ENCODE assay signal across 20 mouse cellular contexts in the genomic region with DNA sequence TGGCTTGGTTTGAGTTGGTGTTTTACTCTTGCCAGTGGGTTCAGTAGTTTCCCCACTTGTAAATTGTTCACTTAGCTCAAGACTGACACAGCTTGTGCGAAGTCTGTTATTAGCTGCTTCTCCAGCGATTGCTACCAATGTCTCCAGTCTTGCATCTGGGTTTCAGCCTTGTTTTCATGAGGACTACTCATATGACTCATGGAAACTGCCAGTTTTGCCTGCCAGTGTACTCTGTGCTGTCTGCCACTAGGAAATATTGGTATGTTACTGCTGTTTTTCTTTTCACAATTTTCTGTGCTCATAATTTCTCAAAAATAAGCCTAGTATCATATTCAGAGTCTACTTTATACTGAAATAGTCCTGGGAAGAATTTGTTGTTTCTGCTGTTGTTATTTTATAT.
DNase-seq lines count a peak whose midpoint lies in the region; ATAC-seq and TF ChIP-seq lines count a peak whose summit lies in the region.
"Had no signal": no experiment of that assay in that cellular context is flagged by ENCODE, and none has a peak within 500 bp of the region (broad histone marks: within the 10 kb centered on the region; RNA-seq: fewer than 3 reads in every experiment).

No protein-coding gene starts in this region.

- TF ChIP-seq POLR2A in brain, embryonic 14.5 days (IDR thresholded peaks at IDR 0.05; ENCODE audit: borderline replicate concordance, extremely low read depth, insufficient read depth, insufficient read length, poor library complexity, severe bottlenecking), result no peak

- TF ChIP-seq CTCF in forebrain, postnatal 0 days (IDR thresholded peaks at IDR 0.05; ENCODE audit: low read depth), result no peak
- no peak for TF ChIP-seq CTCF in brain, embryonic 14.5 days (IDR thresholded peaks at IDR 0.05; ENCODE audit: borderline replicate concordance, extremely low read depth, insufficient read depth, insufficient read length)

- peak; percentile 18 for DNase-seq in forebrain, postnatal 0 days
- DNase-seq in brain, adult 2 months (ENCODE audit: low read depth, low spot score), result peak; percentile 67
- DNase-seq in brain, embryonic 14.5 days (ENCODE audit: low read depth), result peak; percentile 11
- DNase-seq in layer of hippocampus, postnatal 10 days (ENCODE audit: low spot score in 2 of 2), result peak; percentile 5 to 16
- no peak for DNase-seq in B cell, adult 2 months
- DNase-seq in ovary, postnatal 36 days (ENCODE audit: low spot score), result no peak
- DNase-seq: adrenal gland, postnatal 10 days; cerebellum, adult 2 months; cerebellum, postnatal 10 days; gastrocnemius, postnatal 36 days; heart, adult 11 months; heart, postnatal 10 days; heart, postnatal 4 days had no signal

- no peaks in the 10 kb centered on the region for H3K4me1 ChIP-seq in forebrain, postnatal 0 days (ENCODE audit: insufficient read depth)
- H3K4me1 ChIP-seq in forebrain, embryonic 12.5 days, result no peaks in the 10 kb centered on the region
- H3K4me1 ChIP-seq in heart, embryonic 12.5 days (replicated peaks), result no peaks in the 10 kb centered on the region
- H3K4me1 ChIP-seq: embryonic facial prominence, embryonic 10.5 days; hindbrain, embryonic 15.5 days had no signal

- H3K27me3 ChIP-seq in forebrain, postnatal 0 days (ENCODE audit: insufficient read depth, low read length), result no peaks in the 10 kb centered on the region
- H3K27me3 ChIP-seq in forebrain, embryonic 12.5 days, result no peaks in the 10 kb centered on the region
- H3K27me3 ChIP-seq in heart, embryonic 12.5 days (replicated peaks), result no peaks in the 10 kb centered on the region
- H3K27me3 ChIP-seq: hindbrain, embryonic 15.5 days had no signal

- H3K9ac ChIP-seq in forebrain, postnatal 0 days, result no peak overlapping the region
- no peak overlapping the region for H3K9ac ChIP-seq in forebrain, embryonic 12.5 days
- no peak overlapping the region for H3K9ac ChIP-seq in heart, embryonic 12.5 days
- H3K9ac ChIP-seq: hindbrain, embryonic 15.5 days had no signal

- H3K4me2 ChIP-seq in forebrain, postnatal 0 days (ENCODE audit: low read depth), result no peak overlapping the region
- no peak overlapping the region for H3K4me2 ChIP-seq in forebrain, embryonic 12.5 days
- no peak overlapping the region for H3K4me2 ChIP-seq in heart, embryonic 12.5 days
- H3K4me2 ChIP-seq: hindbrain, embryonic 15.5 days had no signal

- H3K27ac ChIP-seq in forebrain, postnatal 0 days (ENCODE audit: low read depth, low read length), result no peak overlapping the region
- no peak overlapping the region for H3K27ac ChIP-seq in forebrain, embryonic 12.5 days
- H3K27ac ChIP-seq in heart, embryonic 12.5 days (ENCODE audit: poor library complexity, severe bottlenecking), result no peak overlapping the region
- H3K27ac ChIP-seq: embryonic facial prominence, embryonic 10.5 days; hindbrain, embryonic 15.5 days had no signal

- no peaks in the 10 kb centered on the region for H3K36me3 ChIP-seq in forebrain, postnatal 0 days (ENCODE audit: insufficient read depth)
- H3K36me3 ChIP-seq in forebrain, embryonic 12.5 days (replicated peaks), result no peaks in the 10 kb centered on the region
- no peaks in the 10 kb centered on the region for H3K36me3 ChIP-seq in heart, embryonic 12.5 days
- H3K36me3 ChIP-seq: embryonic facial prominence, embryonic 10.5 days; G1E; hindbrain, embryonic 15.5 days had no signal

- H3K9me3 ChIP-seq in forebrain, postnatal 0 days (ENCODE audit: low read length), result no peaks in the 10 kb centered on the region
- H3K9me3 ChIP-seq in forebrain, embryonic 12.5 days, result no peaks in the 10 kb centered on the region
- H3K9me3 ChIP-seq in heart, embryonic 12.5 days (replicated peaks), result no peaks in the 10 kb centered on the region
- H3K9me3 ChIP-seq: embryonic facial prominence, embryonic 10.5 days; hindbrain, embryonic 15.5 days had no signal

- 81% methylated on average over 2 of the region's 2 CpGs for WGBS in forebrain, postnatal 0 days
- WGBS in forebrain, embryonic 12.5 days, result 91% methylated on average over 2 of the region's 2 CpGs
- 77% methylated on average over 2 of the region's 2 CpGs for WGBS in heart, embryonic 12.5 days

- ATAC-seq in forebrain, postnatal 0 days, result peak; percentile 63; the same call in 1 of the 2 replicates
- ATAC-seq in forebrain, embryonic 12.5 days (ENCODE audit: low FRiP score), result no peak
- ATAC-seq in heart, embryonic 12.5 days (ENCODE audit: insufficient number of reproducible peaks, low FRiP score), result no peak
- ATAC-seq: CD4-positive, CD25-positive, alpha-beta regulatory T cell, adult 4 months; intestine, embryonic 16.5 days had no signal

- no peak overlapping the region for H3K4me3 ChIP-seq in forebrain, postnatal 0 days (ENCODE audit: low read depth, low read length)
- no peak overlapping the region for H3K4me3 ChIP-seq in forebrain, embryonic 12.5 days (replicated peaks)
- no peak overlapping the region for H3K4me3 ChIP-seq in heart, embryonic 12.5 days
- H3K4me3 ChIP-seq: embryonic facial prominence, embryonic 10.5 days; hindbrain, embryonic 15.5 days had no signal

Comparison
In these comparisons a context has a peak if more than half of its experiments do, and no peak if none do; other contexts are left out.
1. DNase-seq: peak in forebrain, postnatal 0 days (single experiment), brain, adult 2 months (single experiment), brain, embryonic 14.5 days (single experiment) and layer of hippocampus, postnatal 10 days (2 of 2); none in B cell, adult 2 months (0 of 2) and ovary, postnatal 36 days (single experiment).